Mouse (Mus musculus) midbrain, embryonic 11.5 days (tissue): ENCODE data around the gene D7Ertd443e. TPM values are rescaled to one million over a fixed set of nuclear protein-coding genes. Genes with fewer than 3 reads are reported as not detected.
A peak's percentile ranks its signal among the peaks of the same experiment; 100 is the strongest.

Experiments
- ATAC-seq: fragments of 200-750 bp; cut with Nextera tagmentation; 2 replicates; pipeline ENCODE4 v1.8.0; 2017; ENCODE audit warnings: moderate TSS enrichment, moderate library complexity; ENCODE audit not compliant: low FRiP score
- DNase-seq: peaks from one replicate; pipeline ENCODE4 v3.0.0; 2015; ENCODE audit warnings: low spot score; ENCODE audit errors: missing footprints
- H3K27ac ChIP-seq: fragments of 300-500 bp; sonication (generic); 2 replicates; pipeline ENCODE4 v1.5.1; 2014; ENCODE audit warnings: low read depth, low read length
- H3K27me3 ChIP-seq: fragments of 300-500 bp; sonication (generic); 2 replicates; pipeline ENCODE4 v1.6.1; 2014; ENCODE audit warnings: mild to moderate bottlenecking, low read length, moderate library complexity, mixed read lengths; ENCODE audit not compliant: control insufficient read depth, insufficient read depth
- H3K36me3 ChIP-seq: fragments of 300-500 bp; sonication (generic); 2 replicates; pipeline ENCODE4 v1.6.1; 2014; ENCODE audit warnings: mild to moderate bottlenecking, low read length, moderate library complexity, mixed read lengths; ENCODE audit not compliant: control insufficient read depth, insufficient read depth
- H3K4me1 ChIP-seq: fragments of 300-500 bp; sonication (generic); 2 replicates; pipeline ENCODE4 v1.6.1; 2014; ENCODE audit warnings: low read length; ENCODE audit not compliant: control insufficient read depth, insufficient read depth
- H3K4me2 ChIP-seq: fragments of 300-500 bp; sonication (generic); 2 replicates; pipeline ENCODE4 v1.6.1; 2014; ENCODE audit warnings: mild to moderate bottlenecking, moderate library complexity
- H3K4me3 ChIP-seq: fragments of 300-500 bp; sonication (generic); 2 replicates; pipeline ENCODE4 v1.5.1; 2014; ENCODE audit warnings: low read depth, low read length
- H3K9ac ChIP-seq: fragments of 300-500 bp; sonication (generic); 2 replicates; pipeline ENCODE4 v1.6.1; 2014; ENCODE audit warnings: low read length
- H3K9me3 ChIP-seq: fragments of 300-500 bp; sonication (generic); 2 replicates; pipeline ENCODE4 v1.6.1; 2016; ENCODE audit warnings: low read length; ENCODE audit not compliant: control insufficient read depth
- WGBS: fragments of 180-500 bp; shearing (Covaris S2); extraction: QIAGEN DNeasy Blood & Tissue Kit; methylation state at CpG from one replicate; pipeline ENCODE4 v1.1.7; 2014; 5-methylcytosine and 5-hydroxymethylcytosine counted together
- polyA plus RNA-seq: library from polyadenylated mRNA; unstranded; fragments of >200 nt; fragmentation: Nextera tagmentation; extraction: Ambion mirVana; gene quantifications from 2 replicates; pipeline ENCODE4 v1.2.1, GENCODE M21; 2014

Gene D7Ertd443e
- polyA plus RNA-seq, 1 experiment from 2014 or later: not detected

DNA sequence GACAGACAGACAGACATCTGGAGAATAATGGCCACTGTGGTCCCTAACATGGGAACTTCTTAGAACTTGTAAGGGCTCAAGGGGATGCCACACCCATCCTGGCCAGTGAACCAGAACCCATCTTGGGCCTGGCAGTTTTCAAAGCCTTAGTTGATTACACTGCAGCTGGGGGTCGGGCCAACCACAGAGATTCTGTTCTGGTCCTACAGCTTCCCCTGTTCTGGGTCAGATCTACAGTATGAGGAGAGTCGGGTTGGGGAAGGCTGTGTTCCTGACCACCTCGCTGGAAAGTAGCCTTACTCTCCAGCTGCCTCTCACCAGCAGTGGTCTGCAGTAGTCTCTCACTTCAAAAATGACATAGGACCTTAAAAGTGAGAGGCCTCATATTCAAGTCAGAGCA is 159.2 kb downstream of the D7Ertd443e start:
- ATAC-seq (no peak), DNase-seq (no peak)
- 55% methylated on average over 3 of the region's 3 CpGs for WGBS
- Histone ChIP-seq H3K36me3 (no peaks in the 10 kb centered on the region), H3K27me3 (peaks cover 19% of the 10 kb centered on the region), H3K4me1 (peaks cover 14% of the 10 kb centered on the region), H3K4me2 (no peak overlapping the region), H3K27ac (no peak overlapping the region), H3K4me3 (no peak overlapping the region), H3K9me3 (no peaks in the 10 kb centered on the region), H3K9ac (no peak overlapping the region)

DNA sequence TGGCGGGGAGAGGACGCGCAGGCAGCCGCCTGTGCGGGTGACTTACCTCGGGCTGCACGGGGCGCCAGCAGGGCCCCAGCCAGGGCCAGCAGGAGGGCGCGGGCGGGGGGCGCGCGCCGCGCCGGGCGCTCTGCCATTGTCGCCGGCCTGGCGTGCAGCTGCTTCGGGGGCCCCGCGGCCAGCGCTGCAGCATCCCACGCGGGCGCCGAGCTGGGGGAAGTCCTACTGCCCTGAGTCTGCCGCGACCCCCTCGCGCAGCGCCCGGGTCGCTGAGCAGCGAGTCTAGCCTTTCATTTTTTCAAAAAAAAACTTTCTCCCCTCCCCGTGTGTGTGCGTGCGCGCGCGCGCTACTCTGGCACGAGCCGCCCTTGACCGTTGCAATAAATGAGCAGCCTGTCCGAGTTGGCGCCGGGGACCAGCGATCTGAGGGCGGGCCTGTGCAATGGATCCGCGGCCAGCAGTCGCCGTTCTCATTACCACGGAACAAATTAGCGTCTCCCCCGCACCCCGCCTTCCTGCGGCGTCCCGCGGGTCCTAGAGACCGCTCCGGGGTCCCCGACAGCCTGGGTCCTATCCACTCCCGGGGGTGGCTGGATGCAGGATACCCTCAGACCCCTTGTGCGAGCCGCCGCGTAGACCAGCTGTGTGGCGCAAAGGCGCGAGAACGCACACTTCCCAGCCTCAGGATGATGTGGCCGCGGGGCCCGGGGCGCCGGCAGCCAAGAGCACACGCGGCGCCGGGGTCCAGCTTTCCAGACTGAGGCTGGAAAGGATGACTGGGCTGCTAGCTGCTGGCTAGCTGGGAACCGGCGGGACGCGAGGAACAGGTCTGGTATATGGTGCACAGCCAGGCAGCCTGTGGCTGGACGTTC is 160.5 kb downstream of the D7Ertd443e start:
- Histone ChIP-seq H3K27me3 (peaks cover 19% of the 10 kb centered on the region), H3K27ac (no peak overlapping the region), H3K4me3 (peak overlapping the region; percentile 63), H3K4me2 (peak overlapping the region; percentile 98), H3K4me1 (peaks cover 14% of the 10 kb centered on the region), H3K36me3 (no peaks in the 10 kb centered on the region), H3K9ac (peak overlapping the region; percentile 66), H3K9me3 (no peaks in the 10 kb centered on the region)
- under 1% methylated on average over 90 of the region's 90 CpGs for WGBS
- DNase-seq: peak; percentile 96
- peak; percentile 77 for ATAC-seq

DNA sequence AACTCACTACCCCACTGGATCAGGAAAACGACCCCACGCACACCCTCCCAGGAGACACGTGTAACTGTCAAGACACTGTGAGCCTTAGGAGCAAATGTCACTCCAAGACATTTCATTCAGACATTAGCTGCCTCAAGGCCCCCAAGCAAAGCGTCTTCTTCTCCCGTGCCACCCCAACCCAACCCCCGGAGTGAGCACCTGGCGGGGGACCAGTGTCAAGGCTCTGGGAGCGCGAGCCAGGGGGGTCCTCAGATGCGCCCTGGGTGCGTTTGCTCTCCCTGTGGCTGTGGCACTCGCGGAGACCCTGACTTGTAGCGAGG is 161.1 kb downstream of the D7Ertd443e start:
- Histone ChIP-seq H3K4me2 (peak overlapping the region; percentile 98), H3K9ac (peak overlapping the region; percentile 66), H3K27ac (no peak overlapping the region), H3K36me3 (no peaks in the 10 kb centered on the region), H3K27me3 (peaks cover 19% of the 10 kb centered on the region), H3K9me3 (no peaks in the 10 kb centered on the region), H3K4me1 (peaks cover 14% of the 10 kb centered on the region), H3K4me3 (peak overlapping the region; percentile 63)
- WGBS: 0% methylated on average over 13 of the region's 14 CpGs
- ATAC-seq (peak; percentile 45; the same call in 1 of the 2 replicates), DNase-seq (peak; percentile 96)

DNA sequence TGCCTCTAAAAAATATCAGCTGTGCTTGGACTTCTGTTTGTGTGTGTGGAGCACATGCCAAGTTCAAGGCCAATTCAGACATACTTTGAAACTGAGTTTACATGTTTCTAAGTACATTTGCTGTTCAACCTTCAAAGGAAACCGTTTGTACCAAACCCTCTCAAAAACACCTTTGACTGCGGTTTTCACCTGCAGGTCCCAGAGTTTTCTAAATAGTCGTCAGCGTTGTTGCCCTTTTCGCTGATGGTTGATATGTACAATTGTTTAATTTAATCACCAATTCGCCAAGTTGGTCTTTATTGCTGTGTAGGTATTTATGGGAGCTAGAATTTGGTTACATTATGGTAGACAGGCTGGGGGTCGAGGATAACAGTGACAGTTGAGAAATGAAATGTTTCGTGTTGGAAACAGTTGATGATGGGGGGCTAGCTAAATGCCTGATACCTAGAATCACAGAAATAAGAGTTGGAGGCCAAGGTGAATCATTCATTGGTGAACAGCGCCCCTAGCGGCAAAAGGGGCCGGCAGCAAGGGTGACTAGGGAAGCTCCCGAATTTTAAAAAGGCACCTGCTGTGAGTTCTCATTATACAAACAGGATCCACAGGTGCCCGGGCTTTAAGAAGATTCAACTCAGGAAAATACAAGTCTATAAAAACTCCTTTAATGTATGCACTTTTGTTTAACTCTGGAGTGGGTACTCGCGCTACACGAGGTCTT is 161.9 kb downstream of the D7Ertd443e start:
- Histone ChIP-seq H3K9ac (no peak overlapping the region), H3K9me3 (no peaks in the 10 kb centered on the region), H3K4me2 (peak overlapping the region; percentile 98), H3K4me1 (peaks cover 14% of the 10 kb centered on the region), H3K27me3 (peaks cover 19% of the 10 kb centered on the region), H3K36me3 (no peaks in the 10 kb centered on the region), H3K4me3 (peak overlapping the region; percentile 63), H3K27ac (no peak overlapping the region)
- WGBS: 29% methylated on average over 16 of the region's 16 CpGs
- ATAC-seq (peak; percentile 23; the same call in 1 of the 2 replicates), DNase-seq (peak; percentile 99)

Other genes starting within 250 kb of the D7Ertd443e start
- 1.3 and 1.5 TPM in 2 replicates for gene Adam12, start 153.5 kb downstream of the D7Ertd443e start, polyA plus RNA-seq